Mouse (Mus musculus): ENCODE data around the gene Kif19a.

The Kif19a gene

GRCm38 (mm10) chr11:114745134-114745533, 20.1 kb upstream of the Kif19a start:
- in situ Hi-C loops (cut with MboI; ENCODE audit: low pct_unique_long_range_greater_than_20kb in 1 of 2, low sequenced_read_pairs in 2 of 2, unreplicated experiment in 1 of 2) = loop anchor here in 1 of 2 experiments (25.0 kb wide), 1 partner anchor 167 kb away; no protein-coding TSS in a partner anchor

- in situ Hi-C loops (cut with MboI; ENCODE audit: low pct_unique_long_range_greater_than_20kb in 1 of 2, low sequenced_read_pairs in 2 of 2, unreplicated experiment in 1 of 2) = loop anchor here in 1 of 2 experiments (25.0 kb wide), 1 partner anchor 165 kb away; no protein-coding TSS in a partner anchor
These were observed 17.5 kb upstream of the Kif19a start for GRCm38 (mm10) chr11:114747564-114748138.

GRCm38 (mm10) chr11:114769911-114770310, 4.7 kb downstream of the Kif19a start:
- in situ Hi-C loops (cut with MboI; ENCODE audit: low pct_unique_long_range_greater_than_20kb in 1 of 2, low sequenced_read_pairs in 2 of 2, unreplicated experiment in 1 of 2) = no loop called here

DNA sequence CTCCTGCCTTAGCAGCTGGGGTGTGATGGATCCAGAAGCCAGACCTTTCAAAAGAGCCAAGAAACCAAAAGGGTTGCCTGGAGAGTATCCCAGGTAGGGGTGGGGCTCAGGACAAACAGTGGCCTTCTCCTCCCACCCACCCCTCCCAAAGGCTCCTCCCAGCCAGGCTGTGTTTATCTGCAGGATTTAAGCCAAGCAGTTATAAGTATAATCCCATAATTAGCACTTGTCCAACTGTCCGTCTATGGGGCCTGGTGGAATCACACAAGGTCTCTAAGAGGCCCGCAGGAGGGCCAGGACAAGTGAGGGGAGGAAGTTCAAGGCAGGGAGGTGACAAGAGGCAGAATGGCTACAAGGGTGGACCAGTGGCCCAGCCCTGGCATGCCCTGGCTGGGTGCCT, 6.7 kb downstream of the Kif19a start:
- in situ Hi-C loops (cut with MboI; ENCODE audit: low pct_unique_long_range_greater_than_20kb in 1 of 2, low sequenced_read_pairs in 2 of 2, unreplicated experiment in 1 of 2) = no loop called here

DNA sequence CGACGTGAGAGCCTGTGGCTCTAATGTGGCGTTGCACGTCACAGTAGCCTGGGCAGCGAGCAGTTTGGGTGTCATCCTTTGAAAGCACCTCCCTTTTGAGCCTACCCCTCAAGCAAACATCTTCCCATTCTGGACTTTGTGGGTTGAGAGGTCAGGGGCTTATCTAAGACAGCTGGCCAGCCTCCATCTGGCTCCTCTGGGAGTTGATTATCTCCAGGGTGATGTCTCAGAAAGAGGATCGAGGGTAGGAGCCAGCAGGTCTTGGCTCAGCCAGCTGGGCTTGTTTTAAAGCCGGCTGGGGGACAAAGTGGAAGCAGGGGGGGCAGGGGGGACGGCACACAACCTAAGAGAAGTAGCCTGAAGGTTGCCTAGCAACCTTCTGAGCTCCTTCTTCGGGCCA, 14.9 kb downstream of the Kif19a start:
- in situ Hi-C loops (cut with MboI; ENCODE audit: low pct_unique_long_range_greater_than_20kb in 1 of 2, low sequenced_read_pairs in 2 of 2, unreplicated experiment in 1 of 2) = no loop called here

GRCm38 (mm10) chr11:114785892-114786291, 20.7 kb downstream of the Kif19a start:
- in situ Hi-C loops (cut with MboI; ENCODE audit: low pct_unique_long_range_greater_than_20kb in 1 of 2, low sequenced_read_pairs in 2 of 2, unreplicated experiment in 1 of 2) = no loop called here

- in situ Hi-C loops (cut with MboI; ENCODE audit: low pct_unique_long_range_greater_than_20kb in 1 of 2, low sequenced_read_pairs in 2 of 2, unreplicated experiment in 1 of 2) = no loop called here
These were observed 21.1 kb downstream of the Kif19a start for GRCm38 (mm10) chr11:114786326-114786725.

- in situ Hi-C loops (cut with MboI; ENCODE audit: low pct_unique_long_range_greater_than_20kb in 1 of 2, low sequenced_read_pairs in 2 of 2, unreplicated experiment in 1 of 2) = no loop called here
These were observed 22.4 kb downstream of the Kif19a start for GRCm38 (mm10) chr11:114787611-114788010.

GRCm38 (mm10) chr11:114789061-114789714, 24.0 kb downstream of the Kif19a start:
- in situ Hi-C loops (cut with MboI; ENCODE audit: low pct_unique_long_range_greater_than_20kb in 1 of 2, low sequenced_read_pairs in 2 of 2, unreplicated experiment in 1 of 2) = no loop called here

GRCm38 (mm10) chr11:114789716-114790115, 24.5 kb downstream of the Kif19a start:
- in situ Hi-C loops (cut with MboI; ENCODE audit: low pct_unique_long_range_greater_than_20kb in 1 of 2, low sequenced_read_pairs in 2 of 2, unreplicated experiment in 1 of 2) = no loop called here

- in situ Hi-C loops (cut with MboI; ENCODE audit: low pct_unique_long_range_greater_than_20kb in 1 of 2, low sequenced_read_pairs in 2 of 2, unreplicated experiment in 1 of 2) = no loop called here
These were observed 25.0 kb downstream of the Kif19a start for GRCm38 (mm10) chr11:114790171-114790570.

- in situ Hi-C loops (cut with MboI; ENCODE audit: low pct_unique_long_range_greater_than_20kb in 1 of 2, low sequenced_read_pairs in 2 of 2, unreplicated experiment in 1 of 2) = no loop called here
These were observed 25.7 kb downstream of the Kif19a start for GRCm38 (mm10) chr11:114790841-114791240.

GRCm38 (mm10) chr11:114791351-114791889, 26.2 kb downstream of the Kif19a start:
- in situ Hi-C loops (cut with MboI; ENCODE audit: low pct_unique_long_range_greater_than_20kb in 1 of 2, low sequenced_read_pairs in 2 of 2, unreplicated experiment in 1 of 2) = no loop called here

DNA sequence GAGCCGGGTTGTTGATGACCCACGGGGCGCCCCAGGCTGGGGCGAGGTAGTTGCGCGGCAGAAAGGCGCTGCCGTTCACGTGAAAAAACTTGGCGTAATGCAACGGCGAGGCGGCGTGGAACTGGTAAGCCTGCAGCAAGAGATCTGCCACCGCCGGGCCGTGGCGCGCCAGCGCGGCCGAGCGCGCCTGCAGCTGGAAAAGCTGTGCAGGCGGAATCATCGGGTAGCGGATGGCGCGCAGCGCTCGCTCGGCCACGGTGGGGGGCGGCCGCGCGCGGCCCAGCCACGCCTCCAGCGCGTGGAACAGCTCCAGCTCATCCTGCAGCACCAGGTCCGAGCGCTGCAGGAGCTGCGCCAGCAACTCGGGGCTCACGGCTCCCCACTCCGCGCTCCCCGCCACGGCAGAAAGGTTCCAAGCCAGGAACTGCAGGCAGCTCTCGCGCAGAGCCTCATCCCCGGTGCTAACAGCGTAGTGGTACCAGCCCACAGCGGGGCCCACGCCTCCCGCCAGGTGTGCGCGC, 26.8 kb downstream of the Kif19a start:
- in situ Hi-C loops (cut with MboI; ENCODE audit: low pct_unique_long_range_greater_than_20kb in 1 of 2, low sequenced_read_pairs in 2 of 2, unreplicated experiment in 1 of 2) = no loop called here

GRCm38 (mm10) chr11:114792931-114793494, 27.8 kb downstream of the Kif19a start:
- in situ Hi-C loops (cut with MboI; ENCODE audit: low pct_unique_long_range_greater_than_20kb in 1 of 2, low sequenced_read_pairs in 2 of 2, unreplicated experiment in 1 of 2) = no loop called here

DNA sequence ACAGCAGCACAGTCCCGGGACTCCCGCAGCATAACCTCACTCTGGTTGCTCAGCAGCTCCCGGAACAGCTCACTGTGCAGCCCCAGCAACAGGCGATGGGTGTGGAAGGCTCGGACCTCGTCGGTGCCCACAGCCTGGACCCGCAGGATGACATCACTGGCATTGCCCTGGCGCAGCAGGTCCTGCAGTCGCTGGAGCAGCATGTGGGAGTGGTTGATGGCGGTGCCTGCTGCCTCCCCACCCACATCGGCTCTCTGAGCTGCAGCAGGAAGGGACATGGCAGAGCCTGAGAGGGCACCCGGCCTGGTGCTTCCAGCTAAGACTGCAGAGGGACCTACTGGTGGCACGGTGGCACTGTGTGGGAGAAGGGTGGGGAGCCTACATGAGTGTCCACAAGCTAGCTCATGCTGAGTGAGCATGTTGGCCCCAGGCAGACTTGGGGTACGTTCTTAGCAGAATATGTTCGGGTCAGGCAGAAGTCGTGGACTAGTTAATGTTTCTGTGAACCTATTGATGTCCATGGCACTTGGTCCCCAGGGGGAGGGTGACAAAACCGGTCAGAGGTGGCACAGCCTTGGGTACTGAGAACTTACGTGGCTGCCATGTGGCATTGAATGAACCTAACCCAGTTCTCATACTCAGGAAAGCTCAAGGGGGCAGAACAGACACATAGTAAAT, 28.8 kb downstream of the Kif19a start:
- in situ Hi-C loops (cut with MboI; ENCODE audit: low pct_unique_long_range_greater_than_20kb in 1 of 2, low sequenced_read_pairs in 2 of 2, unreplicated experiment in 1 of 2) = no loop called here

GRCm38 (mm10) chr11:114794691-114795090, 29.5 kb downstream of the Kif19a start:
- in situ Hi-C loops (cut with MboI; ENCODE audit: low pct_unique_long_range_greater_than_20kb in 1 of 2, low sequenced_read_pairs in 2 of 2, unreplicated experiment in 1 of 2) = no loop called here

- in situ Hi-C loops (cut with MboI; ENCODE audit: low pct_unique_long_range_greater_than_20kb in 1 of 2, low sequenced_read_pairs in 2 of 2, unreplicated experiment in 1 of 2) = no loop called here
These were observed 30.1 kb downstream of the Kif19a start for GRCm38 (mm10) chr11:114795231-114795746.

DNA sequence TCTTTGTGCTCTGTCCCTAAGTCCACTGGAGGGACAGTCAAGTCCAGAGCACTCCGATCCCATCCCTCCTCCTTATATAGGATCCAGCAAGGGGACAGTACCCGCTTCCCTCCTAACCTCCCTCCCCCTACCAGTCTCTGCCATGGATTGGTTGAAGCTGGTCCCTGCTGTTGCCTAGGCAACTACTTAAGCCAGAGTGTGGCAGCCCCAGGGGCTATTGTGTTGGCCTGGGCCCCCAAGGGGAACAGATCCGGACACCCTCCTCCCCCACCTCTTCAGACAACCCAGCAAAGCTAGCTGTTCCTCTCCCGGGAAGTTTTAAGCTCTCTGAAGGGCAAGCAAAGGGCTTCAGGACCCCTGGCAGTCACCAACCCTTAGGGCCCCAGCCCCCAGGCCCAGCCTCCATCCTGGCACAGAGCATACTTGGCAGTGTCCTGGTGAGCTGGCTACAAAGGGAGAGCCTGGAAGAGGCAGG, 30.7 kb downstream of the Kif19a start, which contains the start of gene Btbd17:
Gene Btbd17, minus strand, starts transcription at position 98 of the 475 bp plus-strand sequence.
- in situ Hi-C loops (cut with MboI; ENCODE audit: low pct_unique_long_range_greater_than_20kb in 1 of 2, low sequenced_read_pairs in 2 of 2, unreplicated experiment in 1 of 2) = no loop called here
